Mouse (Mus musculus): Measurements from ENCODE around the gene Speg. TPM values are rescaled to one million over a fixed set of nuclear protein-coding genes. Genes with fewer than 3 reads are reported as not detected.

The Speg gene
- polyA plus RNA-seq, 1 experiment from 2014 or later, result 21.3 TPM

- H3K4me2 ChIP-seq (replicated peaks), result peak overlapping the region; percentile 61
- ATAC-seq (ENCODE audit: low FRiP score, low read depth), result peak; percentile 18; the same call in 1 of the 2 replicates
- peak overlapping the region; percentile 56 for H3K9ac ChIP-seq
- no peaks in the 10 kb centered on the region for H3K36me3 ChIP-seq
- 3% methylated on average over 38 of the region's 42 CpGs for WGBS
- H3K9me3 ChIP-seq, result no peaks in the 10 kb centered on the region
- H3K4me1 ChIP-seq, result peaks cover 44% of the 10 kb centered on the region
- peaks cover 75% of the 10 kb centered on the region for H3K27me3 ChIP-seq
- no peak overlapping the region for H3K27ac ChIP-seq
- peak overlapping the region; percentile 37 for H3K4me3 ChIP-seq
Observed at GRCm38 (mm10) chr1:75458025-75458788, 83.1 kb downstream of the Speg start.

GRCm38 (mm10) chr1:75458789-75459684 is 83.9 kb downstream of the Speg start:
- Histone ChIP-seq H3K9ac (peak overlapping the region; percentile 56), H3K27me3 (peaks cover 73% of the 10 kb centered on the region), H3K27ac (no peak overlapping the region), H3K4me2 (replicated peaks) (peak overlapping the region; percentile 61), H3K4me1 (peaks cover 36% of the 10 kb centered on the region), H3K36me3 (no peaks in the 10 kb centered on the region), H3K4me3 (peak overlapping the region; percentile 37), H3K9me3 (no peaks in the 10 kb centered on the region)
- WGBS, result 12% methylated on average over 20 of the region's 23 CpGs
- 0 out of 2 replicates have a peak, but pooled peaks have one; percentile 24 for ATAC-seq (ENCODE audit: low FRiP score, low read depth)

- Histone ChIP-seq H3K4me1 (peaks cover 36% of the 10 kb centered on the region), H3K4me2 (replicated peaks) (no peak overlapping the region), H3K9me3 (no peaks in the 10 kb centered on the region), H3K27ac (no peak overlapping the region), H3K27me3 (peaks cover 73% of the 10 kb centered on the region), H3K9ac (no peak overlapping the region), H3K36me3 (no peaks in the 10 kb centered on the region), H3K4me3 (no peak overlapping the region)
- WGBS, result 79% methylated on average over 7 of the region's 7 CpGs
- ATAC-seq (ENCODE audit: low FRiP score, low read depth), result no peak
Observed at GRCm38 (mm10) chr1:75460297-75460696, 85.2 kb downstream of the Speg start.

GRCm38 (mm10) chr1:75462636-75463035 is 87.5 kb downstream of the Speg start:
- no peak for ATAC-seq (ENCODE audit: low FRiP score, low read depth)
- H3K9ac ChIP-seq, result no peak overlapping the region
- H3K4me2 ChIP-seq (replicated peaks), result no peak overlapping the region
- H3K36me3 ChIP-seq, result no peaks in the 10 kb centered on the region
- 27% methylated on average over 1 of the region's 1 CpGs for WGBS
- no peak overlapping the region for H3K4me3 ChIP-seq
- H3K27me3 ChIP-seq, result peaks cover 58% of the 10 kb centered on the region
- peaks cover 23% of the 10 kb centered on the region for H3K4me1 ChIP-seq
- no peak overlapping the region for H3K27ac ChIP-seq
- H3K9me3 ChIP-seq, result no peaks in the 10 kb centered on the region

GRCm38 (mm10) chr1:75463652-75464204 is 88.6 kb downstream of the Speg start:
- H3K9me3 ChIP-seq, result no peaks in the 10 kb centered on the region
- 80% methylated on average over 5 of the region's 5 CpGs for WGBS
- H3K9ac ChIP-seq, result no peak overlapping the region; the same call in 1 of the 2 replicates
- no peak overlapping the region for H3K4me3 ChIP-seq
- no peak overlapping the region for H3K4me2 ChIP-seq (replicated peaks)
- no peaks in the 10 kb centered on the region for H3K36me3 ChIP-seq
- no peak overlapping the region for H3K27ac ChIP-seq
- peaks cover 12% of the 10 kb centered on the region for H3K4me1 ChIP-seq
- ATAC-seq (ENCODE audit: low FRiP score, low read depth), result no peak
- peaks cover 58% of the 10 kb centered on the region for H3K27me3 ChIP-seq

- Histone ChIP-seq H3K4me2 (replicated peaks) (peak overlapping the region; percentile 42), H3K4me1 (0 out of 2 replicates have a peak, but pooled peaks cover 3% of the 10 kb centered on the region), H3K36me3 (peaks cover 3% of the 10 kb centered on the region), H3K9me3 (no peaks in the 10 kb centered on the region), H3K27ac (no peak overlapping the region; the same call in 1 of the 2 replicates), H3K4me3 (no peak overlapping the region), H3K27me3 (peaks cover 48% of the 10 kb centered on the region), H3K9ac (peak overlapping the region; percentile 43)
- 7% methylated on average over 14 of the region's 14 CpGs for WGBS
- ATAC-seq (ENCODE audit: low FRiP score, low read depth), result peak; percentile 90
Observed at GRCm38 (mm10) chr1:75467215-75467927, 92.3 kb downstream of the Speg start.

- H3K36me3 ChIP-seq, result peaks cover 23% of the 10 kb centered on the region
- no peak overlapping the region for H3K4me2 ChIP-seq (replicated peaks)
- peaks cover 40% of the 10 kb centered on the region for H3K27me3 ChIP-seq
- no peak for ATAC-seq (ENCODE audit: low FRiP score, low read depth)
- no peaks in the 10 kb centered on the region for H3K9me3 ChIP-seq
- no peak overlapping the region for H3K4me3 ChIP-seq
- no peak overlapping the region for H3K27ac ChIP-seq
- no peak overlapping the region for H3K9ac ChIP-seq
- peaks cover 14% of the 10 kb centered on the region for H3K4me1 ChIP-seq
- 73% methylated on average over 17 of the region's 17 CpGs for WGBS
Observed at GRCm38 (mm10) chr1:75469287-75469825, 94.3 kb downstream of the Speg start.

- Histone ChIP-seq H3K27me3 (peaks cover 23% of the 10 kb centered on the region), H3K27ac (no peak overlapping the region), H3K36me3 (peaks cover 47% of the 10 kb centered on the region), H3K4me2 (replicated peaks) (no peak overlapping the region), H3K9ac (no peak overlapping the region), H3K9me3 (no peaks in the 10 kb centered on the region), H3K4me3 (no peak overlapping the region), H3K4me1 (peaks cover 40% of the 10 kb centered on the region)
- 93% methylated on average over 11 of the region's 11 CpGs for WGBS
- ATAC-seq (ENCODE audit: low FRiP score, low read depth), result no peak
Observed at GRCm38 (mm10) chr1:75476441-75476840, 101.3 kb downstream of the Speg start.

GRCm38 (mm10) chr1:75477264-75477965 is 102.3 kb downstream of the Speg start:
- H3K27ac ChIP-seq, result no peak overlapping the region
- no peak for ATAC-seq (ENCODE audit: low FRiP score, low read depth)
- no peaks in the 10 kb centered on the region for H3K9me3 ChIP-seq
- WGBS, result 12% methylated on average over 35 of the region's 35 CpGs
- H3K27me3 ChIP-seq, result peaks cover 33% of the 10 kb centered on the region
- peaks cover 40% of the 10 kb centered on the region for H3K4me1 ChIP-seq
- H3K4me3 ChIP-seq, result peak overlapping the region; percentile 84
- no peak overlapping the region for H3K9ac ChIP-seq
- H3K4me2 ChIP-seq (replicated peaks), result peak overlapping the region; percentile 79
- peaks cover 43% of the 10 kb centered on the region for H3K36me3 ChIP-seq

- H3K4me2 ChIP-seq (replicated peaks), result peak overlapping the region; percentile 79
- H3K9me3 ChIP-seq, result no peaks in the 10 kb centered on the region
- no peak for ATAC-seq (ENCODE audit: low FRiP score, low read depth)
- H3K27ac ChIP-seq, result no peak overlapping the region
- H3K9ac ChIP-seq, result 0 out of 2 replicates have a peak overlapping the region, but pooled peaks have one; percentile 81
- WGBS, result 41% methylated on average over 3 of the region's 3 CpGs
- peaks cover 38% of the 10 kb centered on the region for H3K36me3 ChIP-seq
- peaks cover 40% of the 10 kb centered on the region for H3K4me1 ChIP-seq
- peaks cover 38% of the 10 kb centered on the region for H3K27me3 ChIP-seq
- peak overlapping the region; percentile 84 for H3K4me3 ChIP-seq
Observed at GRCm38 (mm10) chr1:75477966-75478290, 102.8 kb downstream of the Speg start.

- under 1% methylated on average over 19 of the region's 25 CpGs for WGBS
- peak overlapping the region; percentile 81 for H3K9ac ChIP-seq
- peak overlapping the region; percentile 79 for H3K4me2 ChIP-seq (replicated peaks)
- H3K4me3 ChIP-seq, result peak overlapping the region; percentile 84
- no peak for ATAC-seq (ENCODE audit: low FRiP score, low read depth)
- H3K9me3 ChIP-seq, result no peaks in the 10 kb centered on the region
- peaks cover 33% of the 10 kb centered on the region for H3K36me3 ChIP-seq
- peaks cover 38% of the 10 kb centered on the region for H3K4me1 ChIP-seq
- no peak overlapping the region for H3K27ac ChIP-seq
- peaks cover 44% of the 10 kb centered on the region for H3K27me3 ChIP-seq
Observed at GRCm38 (mm10) chr1:75478497-75478896, 103.4 kb downstream of the Speg start.

Measured in limb, embryonic 13.5 days (tissue).